Mouse (Mus musculus) forebrain, embryonic 14.5 days (tissue): ENCODE data around the gene Gm28374. TPM values are rescaled to one million over a fixed set of nuclear protein-coding genes. Genes with fewer than 3 reads are reported as not detected.

Source experiments
- ATAC-seq: fragments of 200-750 bp; cut with Nextera tagmentation; 2 replicates; pipeline ENCODE4 v1.8.0; 2017; ENCODE audit warnings: mild to moderate bottlenecking, moderate library complexity
- DNase-seq: peaks from one replicate; pipeline ENCODE4 v3.0.0-alpha.2; 2015; ENCODE audit warnings: low spot score
- H3K27ac ChIP-seq: fragments of 300-500 bp; sonication (generic); 2 replicates; pipeline ENCODE4 v1.5.1; 2014; ENCODE audit warnings: low read depth, mild to moderate bottlenecking, control low read depth, low read length, moderate library complexity
- H3K27me3 ChIP-seq: fragments of 300-500 bp; sonication (generic); replicated peaks from 2 replicates; pipeline ENCODE4 v1.6.1; 2014; ENCODE audit warnings: low read length, control low read depth, mixed read lengths; ENCODE audit not compliant: control insufficient read depth, insufficient read depth
- H3K36me3 ChIP-seq: fragments of 300-500 bp; sonication (generic); 2 replicates; pipeline ENCODE4 v1.6.1; 2014; ENCODE audit warnings: low read length, control low read depth; ENCODE audit not compliant: control insufficient read depth, insufficient read depth
- H3K4me1 ChIP-seq: fragments of 300-500 bp; sonication (generic); 2 replicates; pipeline ENCODE4 v1.6.1; 2014; ENCODE audit warnings: antibody characterized with exemption, low read length, control low read depth; ENCODE audit not compliant: control insufficient read depth, insufficient read depth
- H3K4me2 ChIP-seq: fragments of 300-500 bp; sonication (generic); 2 replicates; pipeline ENCODE4 v1.6.1; 2014; ENCODE audit warnings: mild to moderate bottlenecking, control low read depth, low read length
- H3K4me3 ChIP-seq: fragments of 300-500 bp; sonication (generic); 2 replicates; pipeline ENCODE4 v1.5.1; 2014; ENCODE audit warnings: low read depth, low read length, control low read depth
- H3K9ac ChIP-seq: fragments of 300-500 bp; sonication (generic); 2 replicates; pipeline ENCODE4 v1.6.1; 2014; ENCODE audit warnings: mild to moderate bottlenecking, low read length, control low read depth, moderate library complexity
- H3K9me3 ChIP-seq: fragments of 300-500 bp; sonication (generic); replicated peaks from 2 replicates; pipeline ENCODE4 v1.6.1; 2016; ENCODE audit warnings: low read length, control low read depth, mixed read lengths; ENCODE audit not compliant: control insufficient read depth
- WGBS: fragments of 180-500 bp; shearing (Covaris S2); extraction: QIAGEN DNeasy Blood & Tissue Kit; methylation state at CpG from one replicate; pipeline ENCODE4 v1.1.7; 2014; 5-methylcytosine and 5-hydroxymethylcytosine counted together
- polyA plus RNA-seq: library from polyadenylated mRNA; unstranded; fragments of >200 nt; fragmentation: Nextera tagmentation; extraction: Ambion mirVana; gene quantifications from 2 replicates; pipeline ENCODE4 v1.2.1, GENCODE M21; 2014

Gm28374 gene
- polyA plus RNA-seq, 1 experiment from 2014 or later = 1.4 TPM

- DNase-seq (no peak), ATAC-seq (no peak)
- Histone ChIP-seq H3K4me2 (no peak overlapping the region), H3K9ac (no peak overlapping the region), H3K27ac (no peak overlapping the region), H3K27me3 (no peaks in the 10 kb centered on the region), H3K36me3 (peaks cover 15% of the 10 kb centered on the region; the same call in 1 of the 2 replicates), H3K9me3 (no peaks in the 10 kb centered on the region), H3K4me1 (peaks cover 23% of the 10 kb centered on the region), H3K4me3 (no peak overlapping the region)
- 92% methylated on average over 6 of the region's 6 CpGs for WGBS
Measured at GRCm38 (mm10) chr19:6063081-6063480, 19.0 kb downstream of the Gm28374 start.

GRCm38 (mm10) chr19:6062418-6062817 lies 19.6 kb downstream of the Gm28374 start:
- Histone ChIP-seq H3K36me3 (peaks cover 15% of the 10 kb centered on the region; the same call in 1 of the 2 replicates), H3K27me3 (no peaks in the 10 kb centered on the region), H3K4me3 (peak overlapping the region; percentile 82), H3K4me1 (peaks cover 23% of the 10 kb centered on the region), H3K4me2 (peak overlapping the region; percentile 100), H3K27ac (no peak overlapping the region), H3K9ac (peak overlapping the region; percentile 95; the same call in 1 of the 2 replicates), H3K9me3 (no peaks in the 10 kb centered on the region)
- WGBS = 77% methylated on average over 5 of the region's 5 CpGs
- no peak for DNase-seq
- no peak for ATAC-seq

GRCm38 (mm10) chr19:6061641-6062302 lies 20.3 kb downstream of the Gm28374 start:
- peaks cover 26% of the 10 kb centered on the region for H3K4me1 ChIP-seq

GRCm38 (mm10) chr19:6061021-6061533 lies 21.0 kb downstream of the Gm28374 start, which contains the start of gene Znhit2:
Gene Znhit2 (plus strand): TSS chr19:6061192.
- no peaks in the 10 kb centered on the region for H3K9me3 ChIP-seq
- under 1% methylated on average over 58 of the region's 58 CpGs for WGBS
- H3K4me3 ChIP-seq = peak within 1 kb of the TSS; percentile 82
- H3K4me1 ChIP-seq = peaks cover 24% of the 10 kb centered on the region
- peak within 1 kb of the TSS; percentile 95 for H3K9ac ChIP-seq
- peak; percentile 71 for ATAC-seq
- H3K27me3 ChIP-seq = no peaks in the 10 kb centered on the region
- peak within 1 kb of the TSS; percentile 92 for H3K27ac ChIP-seq
- DNase-seq = peak; percentile 96
- H3K4me2 ChIP-seq = peak within 1 kb of the TSS; percentile 100
- peaks cover 15% of the 10 kb centered on the region; the same call in 1 of the 2 replicates for H3K36me3 ChIP-seq

More at GRCm38 (mm10) chr19:6061641-6062302, 20.3 kb downstream of the Gm28374 start:
- Histone ChIP-seq H3K27ac (peak overlapping the region; percentile 92), H3K4me2 (peak overlapping the region; percentile 100), H3K9me3 (no peaks in the 10 kb centered on the region), H3K4me3 (peak overlapping the region; percentile 82), H3K36me3 (peaks cover 15% of the 10 kb centered on the region; the same call in 1 of the 2 replicates), H3K9ac (peak overlapping the region; percentile 95), H3K27me3 (no peaks in the 10 kb centered on the region)
- DNase-seq (peak; percentile 12), ATAC-seq (no peak)
- 2% methylated on average over 44 of the region's 44 CpGs for WGBS

- Histone ChIP-seq H3K27me3 (no peaks in the 10 kb centered on the region), H3K4me2 (peak overlapping the region; percentile 75), H3K9me3 (no peaks in the 10 kb centered on the region), H3K27ac (no peak overlapping the region), H3K9ac (peak overlapping the region; percentile 87; the same call in 1 of the 2 replicates), H3K36me3 (peaks cover 34% of the 10 kb centered on the region), H3K4me3 (peak overlapping the region; percentile 59; the same call in 1 of the 2 replicates), H3K4me1 (peaks cover 23% of the 10 kb centered on the region)
- ATAC-seq (no peak), DNase-seq (no peak)
- WGBS = 87% methylated on average over 5 of the region's 5 CpGs
Measured at GRCm38 (mm10) chr19:6058966-6059365, 23.1 kb downstream of the Gm28374 start.

GRCm38 (mm10) chr19:6058513-6058912 lies 23.5 kb downstream of the Gm28374 start:
- Histone ChIP-seq H3K9ac (peak overlapping the region; percentile 87), H3K27me3 (no peaks in the 10 kb centered on the region), H3K4me1 (peaks cover 23% of the 10 kb centered on the region), H3K27ac (no peak overlapping the region; the same call in 1 of the 2 replicates), H3K36me3 (peaks cover 38% of the 10 kb centered on the region), H3K4me3 (peak overlapping the region; percentile 59), H3K9me3 (no peaks in the 10 kb centered on the region), H3K4me2 (peak overlapping the region; percentile 75)
- DNase-seq (no peak), ATAC-seq (no peak)
- 38% methylated on average over 5 of the region's 5 CpGs for WGBS

GRCm38 (mm10) chr19:6057313-6058096 lies 24.6 kb downstream of the Gm28374 start, which contains the start of the genes Mrpl49 and Fau:
Gene Mrpl49 (minus strand): TSS chr19:6057785.
Gene Fau (plus strand): TSS chr19:6057844.
- Histone ChIP-seq H3K4me2 (peak within 1 kb of the TSS; percentile 81), H3K4me1 (peaks cover 22% of the 10 kb centered on the region), H3K36me3 (peaks cover 48% of the 10 kb centered on the region), H3K27me3 (no peaks in the 10 kb centered on the region), H3K27ac (peak within 1 kb of the TSS; percentile 78), H3K9ac (peak within 1 kb of the TSS; percentile 87), H3K9me3 (no peaks in the 10 kb centered on the region), H3K4me3 (peak within 1 kb of the TSS; percentile 59)
- whole genome bisulfite sequencing = under 1% methylated on average over 55 of the region's 63 CpGs
- peak; percentile 88 for ATAC-seq
- peak; percentile 99 for DNase-seq

- Histone ChIP-seq H3K36me3 (peaks cover 56% of the 10 kb centered on the region), H3K9ac (peak overlapping the region; percentile 70), H3K4me1 (peaks cover 14% of the 10 kb centered on the region), H3K9me3 (no peaks in the 10 kb centered on the region), H3K27ac (no peak overlapping the region), H3K4me3 (peak overlapping the region; percentile 59), H3K4me2 (peak overlapping the region; percentile 81), H3K27me3 (no peaks in the 10 kb centered on the region)
- ATAC-seq (no peak), DNase-seq (no peak)
- WGBS = 40% methylated on average over 4 of the region's 4 CpGs
Measured at GRCm38 (mm10) chr19:6056696-6057095, 25.4 kb downstream of the Gm28374 start.
